Mouse (Mus musculus): Measurements from ENCODE around the gene Fndc3b. TPM values are rescaled to one million over a fixed set of nuclear protein-coding genes. Genes with fewer than 3 reads are reported as not detected.

Gene Fndc3b
- polyA plus RNA-seq, 1 experiment from 2014 or later, result 10.5 TPM

DNA sequence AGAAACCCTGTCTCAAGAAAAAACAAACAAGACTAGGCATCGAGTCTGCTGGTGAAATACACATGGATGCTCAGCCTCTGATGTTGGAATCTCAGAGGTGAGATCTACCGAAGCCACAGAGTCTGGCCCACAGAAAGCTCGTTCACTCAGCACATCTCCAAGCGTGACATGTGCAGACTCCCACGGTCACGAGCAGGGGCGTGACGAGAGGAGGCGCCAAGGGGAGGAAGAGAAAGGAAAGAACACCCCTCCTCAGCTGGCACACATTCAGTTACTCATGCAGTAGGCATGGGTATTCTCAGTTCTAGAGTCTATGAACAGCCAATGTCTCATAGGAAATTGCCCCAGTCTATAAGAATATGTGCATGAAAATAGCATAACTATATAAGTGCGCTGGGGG lies 199.3 kb downstream of the Fndc3b start:
- H3K4me1 ChIP-seq (ENCODE audit: control insufficient read depth, insufficient read depth, low read length), result no peaks in the 10 kb centered on the region
- WGBS, result 79% methylated on average over 10 of the region's 10 CpGs

GRCm38 (mm10) chr3:27506886-27507285 lies 204.2 kb downstream of the Fndc3b start:
- H3K4me1 ChIP-seq (ENCODE audit: control insufficient read depth, insufficient read depth, low read length), result no peaks in the 10 kb centered on the region
- H3K4me2 ChIP-seq (ENCODE audit: low read depth, low read length), result no peak overlapping the region
- H3K9ac ChIP-seq (replicated peaks; ENCODE audit: low read length), result no peak overlapping the region
- no peaks in the 10 kb centered on the region for H3K9me3 ChIP-seq (replicated peaks; ENCODE audit: control insufficient read depth, low read length)
- DNase-seq (ENCODE audit: low spot score) (no peak), ATAC-seq (replicated peaks; ENCODE audit: insufficient number of reproducible peaks, low FRiP score, low TSS enrichment, low read depth) (no peak)
- H3K27me3 ChIP-seq (ENCODE audit: control insufficient read depth, insufficient read depth, low read length), result no peaks in the 10 kb centered on the region
- H3K36me3 ChIP-seq (replicated peaks; ENCODE audit: control insufficient read depth, insufficient read depth, low read depth, low read length), result no peaks in the 10 kb centered on the region
- no peak overlapping the region for H3K4me3 ChIP-seq (ENCODE audit: low read depth, low read length)
- no peak overlapping the region for H3K27ac ChIP-seq (replicated peaks; ENCODE audit: low read depth, low read length)
- WGBS, result 85% methylated on average over 3 of the region's 3 CpGs

More for the DNA sequence above, 199.3 kb downstream of the Fndc3b start:
- H3K36me3 ChIP-seq (replicated peaks; ENCODE audit: control insufficient read depth, insufficient read depth, low read depth, low read length), result no peaks in the 10 kb centered on the region
- no peak overlapping the region for H3K27ac ChIP-seq (replicated peaks; ENCODE audit: low read depth, low read length)
- no peaks in the 10 kb centered on the region for H3K9me3 ChIP-seq (replicated peaks; ENCODE audit: control insufficient read depth, low read length)
- DNase-seq (ENCODE audit: low spot score) (no peak), ATAC-seq (replicated peaks; ENCODE audit: insufficient number of reproducible peaks, low FRiP score, low TSS enrichment, low read depth) (no peak)
- H3K27me3 ChIP-seq (ENCODE audit: control insufficient read depth, insufficient read depth, low read length), result no peaks in the 10 kb centered on the region
- no peak overlapping the region for H3K4me2 ChIP-seq (ENCODE audit: low read depth, low read length)
- H3K4me3 ChIP-seq (ENCODE audit: low read depth, low read length), result no peak overlapping the region
- H3K9ac ChIP-seq (replicated peaks; ENCODE audit: low read length), result no peak overlapping the region

DNA sequence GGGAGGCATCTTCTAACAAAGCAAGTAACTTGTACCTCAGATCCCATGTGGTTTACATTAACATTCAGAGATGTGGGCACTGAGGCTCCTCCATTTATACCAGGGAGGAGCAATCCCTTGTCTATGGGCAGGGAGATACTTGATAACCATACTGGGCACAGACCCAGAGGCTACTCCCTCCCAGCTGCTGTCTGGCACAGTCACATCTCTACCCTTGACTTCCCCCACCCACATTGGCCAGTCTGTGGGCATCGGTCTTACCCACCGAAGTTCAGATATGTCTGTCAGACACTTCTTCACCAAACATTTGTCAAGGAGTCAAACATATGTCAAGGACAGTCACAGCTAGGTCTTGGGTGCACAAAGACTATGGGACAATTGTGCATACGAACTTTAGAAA lies 205.5 kb downstream of the Fndc3b start:
- 94% methylated on average over 3 of the region's 3 CpGs for WGBS
- H3K36me3 ChIP-seq (replicated peaks; ENCODE audit: control insufficient read depth, insufficient read depth, low read depth, low read length), result no peaks in the 10 kb centered on the region
- H3K9me3 ChIP-seq (replicated peaks; ENCODE audit: control insufficient read depth, low read length), result no peaks in the 10 kb centered on the region

GRCm38 (mm10) chr3:27503279-27504038 lies 207.6 kb downstream of the Fndc3b start:
- 86% methylated on average over 7 of the region's 7 CpGs for WGBS
- Histone ChIP-seq H3K4me1 (ENCODE audit: control insufficient read depth, insufficient read depth, low read length) (no peaks in the 10 kb centered on the region), H3K9ac (replicated peaks; ENCODE audit: low read length) (no peak overlapping the region), H3K36me3 (replicated peaks; ENCODE audit: control insufficient read depth, insufficient read depth, low read depth, low read length) (peaks cover 3% of the 10 kb centered on the region; the same call in 1 of the 2 replicates), H3K4me3 (ENCODE audit: low read depth, low read length) (no peak overlapping the region), H3K9me3 (replicated peaks; ENCODE audit: control insufficient read depth, low read length) (no peaks in the 10 kb centered on the region), H3K27ac (replicated peaks; ENCODE audit: low read depth, low read length) (no peak overlapping the region), H3K27me3 (ENCODE audit: control insufficient read depth, insufficient read depth, low read length) (no peaks in the 10 kb centered on the region), H3K4me2 (ENCODE audit: low read depth, low read length) (no peak overlapping the region)
- ATAC-seq (replicated peaks; ENCODE audit: insufficient number of reproducible peaks, low FRiP score, low TSS enrichment, low read depth) (no peak), DNase-seq (ENCODE audit: low spot score) (no peak)

More for the DNA sequence above, 205.5 kb downstream of the Fndc3b start:
- no peak overlapping the region for H3K4me2 ChIP-seq (ENCODE audit: low read depth, low read length)
- H3K27me3 ChIP-seq (ENCODE audit: control insufficient read depth, insufficient read depth, low read length), result no peaks in the 10 kb centered on the region
- no peak for ATAC-seq (replicated peaks; ENCODE audit: insufficient number of reproducible peaks, low FRiP score, low TSS enrichment, low read depth)
- H3K9ac ChIP-seq (replicated peaks; ENCODE audit: low read length), result no peak overlapping the region
- H3K4me1 ChIP-seq (ENCODE audit: control insufficient read depth, insufficient read depth, low read length), result no peaks in the 10 kb centered on the region
- no peak overlapping the region for H3K27ac ChIP-seq (replicated peaks; ENCODE audit: low read depth, low read length)
- no peak overlapping the region for H3K4me3 ChIP-seq (ENCODE audit: low read depth, low read length)
- no peak for DNase-seq (ENCODE audit: low spot score)

DNA sequence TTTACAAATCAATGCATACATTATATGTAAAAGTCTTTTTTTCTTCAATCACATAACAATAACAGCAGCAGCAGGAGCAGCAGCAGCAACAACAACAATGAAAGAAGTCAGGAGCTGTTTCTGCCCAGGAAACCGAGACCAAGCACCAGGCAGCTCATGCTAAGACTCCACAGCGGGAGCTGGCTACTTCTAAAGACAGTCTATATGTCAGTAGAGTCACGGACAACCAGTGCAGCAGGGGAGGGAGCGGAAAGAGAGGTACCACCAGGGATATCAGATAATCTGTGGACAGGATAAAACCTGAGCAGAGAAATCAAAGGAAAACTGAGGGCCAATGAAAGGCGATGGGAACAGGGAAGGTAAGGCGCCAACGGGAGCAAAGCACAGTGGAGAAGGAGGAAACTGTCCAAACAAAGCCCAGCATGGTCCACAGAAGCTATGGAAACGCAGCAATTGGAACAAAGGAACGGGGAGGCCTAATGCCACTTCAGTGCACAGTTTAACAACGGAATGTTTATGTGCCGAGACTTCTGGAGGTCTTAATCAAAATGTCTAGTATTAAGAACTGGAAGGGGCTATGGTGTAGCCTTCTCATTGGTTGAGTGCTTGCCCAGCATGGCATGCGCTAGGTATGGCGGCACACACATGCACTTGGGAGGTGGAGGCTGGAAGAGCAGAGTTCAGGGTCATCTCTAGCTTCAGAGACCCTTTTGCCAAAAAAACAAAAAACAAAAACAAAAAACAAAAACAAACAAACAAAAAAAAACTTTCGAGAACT lies 215.6 kb downstream of the Fndc3b start:
- WGBS, result 76% methylated on average over 14 of the region's 14 CpGs
- Histone ChIP-seq H3K27ac (replicated peaks; ENCODE audit: low read depth, low read length) (no peak overlapping the region), H3K4me1 (ENCODE audit: control insufficient read depth, insufficient read depth, low read length) (no peaks in the 10 kb centered on the region), H3K9me3 (replicated peaks; ENCODE audit: control insufficient read depth, low read length) (no peaks in the 10 kb centered on the region), H3K4me3 (ENCODE audit: low read depth, low read length) (no peak overlapping the region), H3K36me3 (replicated peaks; ENCODE audit: control insufficient read depth, insufficient read depth, low read depth, low read length) (peaks cover 8% of the 10 kb centered on the region), H3K4me2 (ENCODE audit: low read depth, low read length) (no peak overlapping the region), H3K27me3 (ENCODE audit: control insufficient read depth, insufficient read depth, low read length) (no peaks in the 10 kb centered on the region), H3K9ac (replicated peaks; ENCODE audit: low read length) (no peak overlapping the region)
- DNase-seq (ENCODE audit: low spot score) (no peak), ATAC-seq (replicated peaks; ENCODE audit: insufficient number of reproducible peaks, low FRiP score, low TSS enrichment, low read depth) (no peak)

DNA sequence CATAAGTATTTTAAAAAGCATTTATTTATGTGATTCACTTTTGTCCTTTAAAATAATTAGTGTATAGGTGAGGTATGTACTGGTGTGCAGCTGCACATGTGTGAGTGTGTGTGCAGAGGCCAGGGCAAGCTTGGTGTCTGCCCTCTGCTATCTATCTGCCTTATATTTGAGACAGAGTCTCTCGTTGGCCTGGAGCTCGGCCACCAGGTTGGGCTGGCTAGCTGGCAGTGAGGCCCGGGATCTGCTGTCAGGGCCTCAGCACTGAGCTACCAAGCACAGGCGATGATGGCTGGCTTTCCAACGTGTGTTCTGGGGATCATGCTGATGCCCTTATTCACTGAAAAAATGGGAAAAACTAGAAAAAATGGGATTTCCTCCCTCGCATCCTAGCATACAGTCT lies 216.4 kb downstream of the Fndc3b start:
- WGBS, result 79% methylated on average over 6 of the region's 6 CpGs
- Histone ChIP-seq H3K4me3 (ENCODE audit: low read depth, low read length) (no peak overlapping the region), H3K4me1 (ENCODE audit: control insufficient read depth, insufficient read depth, low read length) (no peaks in the 10 kb centered on the region), H3K4me2 (ENCODE audit: low read depth, low read length) (no peak overlapping the region), H3K27ac (replicated peaks; ENCODE audit: low read depth, low read length) (no peak overlapping the region), H3K27me3 (ENCODE audit: control insufficient read depth, insufficient read depth, low read length) (no peaks in the 10 kb centered on the region), H3K9me3 (replicated peaks; ENCODE audit: control insufficient read depth, low read length) (no peaks in the 10 kb centered on the region), H3K9ac (replicated peaks; ENCODE audit: low read length) (no peak overlapping the region), H3K36me3 (replicated peaks; ENCODE audit: control insufficient read depth, insufficient read depth, low read depth, low read length) (peaks cover 8% of the 10 kb centered on the region)
- ATAC-seq (replicated peaks; ENCODE audit: insufficient number of reproducible peaks, low FRiP score, low TSS enrichment, low read depth) (no peak), DNase-seq (ENCODE audit: low spot score) (no peak)

DNA sequence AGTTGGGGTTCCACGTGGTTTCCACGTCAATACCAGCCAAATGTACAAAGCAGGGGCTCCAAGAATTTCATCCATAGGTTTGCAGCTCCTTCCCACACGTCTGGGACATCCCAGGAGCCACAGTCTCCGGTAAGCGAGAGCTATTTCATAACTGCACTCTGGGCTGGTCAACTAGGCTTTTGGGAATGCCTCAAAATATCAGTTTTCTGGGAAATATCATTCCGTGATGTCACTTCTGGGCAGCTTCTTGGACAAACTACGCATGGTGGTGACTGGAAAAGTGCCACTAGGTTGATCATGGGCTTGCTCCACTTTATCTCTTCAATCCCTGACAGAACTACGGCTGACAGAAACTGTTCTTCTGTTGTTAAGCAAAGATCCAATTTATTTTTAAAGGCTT lies 217.0 kb downstream of the Fndc3b start:
- no peak overlapping the region for H3K9ac ChIP-seq (replicated peaks; ENCODE audit: low read length)
- H3K36me3 ChIP-seq (replicated peaks; ENCODE audit: control insufficient read depth, insufficient read depth, low read depth, low read length), result peaks cover 8% of the 10 kb centered on the region
- no peak for ATAC-seq (replicated peaks; ENCODE audit: insufficient number of reproducible peaks, low FRiP score, low TSS enrichment, low read depth)
- 94% methylated on average over 8 of the region's 8 CpGs for WGBS
- H3K4me2 ChIP-seq (ENCODE audit: low read depth, low read length), result no peak overlapping the region
- no peaks in the 10 kb centered on the region for H3K27me3 ChIP-seq (ENCODE audit: control insufficient read depth, insufficient read depth, low read length)
- H3K9me3 ChIP-seq (replicated peaks; ENCODE audit: control insufficient read depth, low read length), result no peaks in the 10 kb centered on the region
- no peaks in the 10 kb centered on the region for H3K4me1 ChIP-seq (ENCODE audit: control insufficient read depth, insufficient read depth, low read length)
- no peak overlapping the region for H3K4me3 ChIP-seq (ENCODE audit: low read depth, low read length)
- no peak overlapping the region for H3K27ac ChIP-seq (replicated peaks; ENCODE audit: low read depth, low read length)
- DNase-seq (ENCODE audit: low spot score), result no peak

DNA sequence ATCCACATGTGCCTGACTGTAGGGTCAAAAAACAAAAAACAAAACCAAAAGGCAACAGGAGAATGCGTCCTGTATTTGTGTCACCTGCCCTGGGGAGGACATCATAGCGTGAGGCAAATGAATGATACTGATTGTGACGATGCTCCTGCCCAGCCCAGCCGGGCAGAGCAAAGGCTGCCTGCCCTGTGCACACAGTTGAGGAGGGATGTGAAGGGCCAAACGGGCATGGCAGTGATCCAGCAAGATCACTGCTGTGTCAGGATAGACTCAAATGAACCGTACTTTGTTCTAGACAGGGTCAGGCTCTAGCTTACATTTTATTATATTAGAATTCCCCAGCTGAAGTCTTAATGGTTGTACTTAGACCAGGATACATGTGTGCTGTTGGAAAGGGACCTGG lies 219.3 kb downstream of the Fndc3b start:
- no peak for DNase-seq (ENCODE audit: low spot score)
- no peak for ATAC-seq (replicated peaks; ENCODE audit: insufficient number of reproducible peaks, low FRiP score, low TSS enrichment, low read depth)

More for the DNA sequence above, 219.3 kb downstream of the Fndc3b start:
- Histone ChIP-seq H3K27me3 (ENCODE audit: control insufficient read depth, insufficient read depth, low read length) (no peaks in the 10 kb centered on the region), H3K36me3 (replicated peaks; ENCODE audit: control insufficient read depth, insufficient read depth, low read depth, low read length) (no peaks in the 10 kb centered on the region; the same call in 1 of the 2 replicates), H3K27ac (replicated peaks; ENCODE audit: low read depth, low read length) (no peak overlapping the region), H3K4me3 (ENCODE audit: low read depth, low read length) (no peak overlapping the region), H3K9ac (replicated peaks; ENCODE audit: low read length) (no peak overlapping the region), H3K4me2 (ENCODE audit: low read depth, low read length) (no peak overlapping the region), H3K4me1 (ENCODE audit: control insufficient read depth, insufficient read depth, low read length) (no peaks in the 10 kb centered on the region), H3K9me3 (replicated peaks; ENCODE audit: control insufficient read depth, low read length) (no peaks in the 10 kb centered on the region)
- 84% methylated on average over 6 of the region's 6 CpGs for WGBS
